Mouse (Mus musculus) adrenal gland, postnatal 14 days (tissue): ENCODE measurements around the gene Ube2l3. TPM values are rescaled to one million over a fixed set of nuclear protein-coding genes. Genes with fewer than 3 reads are reported as not detected.
A peak's percentile ranks its signal among the peaks of the same experiment; 100 is the strongest.
"Not testable (repeated sequence)": the region's sequence is repeated elsewhere in the genome, so short reads cannot be mapped to it uniquely, and the experiment has no call there.

ENCODE experiments used
- DNase-seq: peaks from one replicate; pipeline ENCODE4 v3.0.0; 2021; ENCODE audit warnings: mixed read lengths
- total RNA-seq: library from RNA; stranded (reverse); gene quantifications from 2 replicates; pipeline ENCODE4 v1.2.3, GENCODE M21; 2021

Gene Ube2l3
- total RNA-seq, 1 experiment from 2014 or later, result 190 TPM

- DNase-seq, result peak; percentile 29
These were observed 7.0 kb upstream of the Ube2l3 start for GRCm38 (mm10) chr16:17209404-17209960.

- DNase-seq, result peak; percentile 90
These were observed 6.2 kb upstream of the Ube2l3 start, which contains the start of gene Rimbp3 for GRCm38 (mm10) chr16:17208389-17209361. Rimbp3 (plus strand) TSS chr16:17208603.

- peak; percentile 45 for DNase-seq
These were observed 2.5 kb upstream of the Ube2l3 start for GRCm38 (mm10) chr16:17204990-17205389.

GRCm38 (mm10) chr16:17201977-17202376 is 472 bp downstream of the Ube2l3 start:
- no peak for DNase-seq

GRCm38 (mm10) chr16:17200953-17201707 is 1.3 kb downstream of the Ube2l3 start:
- DNase-seq, result peak; percentile 90

- DNase-seq, result no peak
These were observed 2.1 kb downstream of the Ube2l3 start for GRCm38 (mm10) chr16:17200121-17200952.

- no peak for DNase-seq
These were observed 8.6 kb downstream of the Ube2l3 start for GRCm38 (mm10) chr16:17193823-17194222.

GRCm38 (mm10) chr16:17185475-17185874 is 17.0 kb downstream of the Ube2l3 start:
- DNase-seq, result no peak

GRCm38 (mm10) chr16:17183003-17183402 is 19.4 kb downstream of the Ube2l3 start:
- no peak for DNase-seq

- DNase-seq, result no peak
These were observed 20.3 kb downstream of the Ube2l3 start for GRCm38 (mm10) chr16:17182136-17182535.

- DNase-seq, result peak; percentile 58
These were observed 21.1 kb downstream of the Ube2l3 start for GRCm38 (mm10) chr16:17181382-17181781.

- DNase-seq, result no peak
These were observed 22.7 kb downstream of the Ube2l3 start for GRCm38 (mm10) chr16:17179706-17180105.

GRCm38 (mm10) chr16:17177623-17178170 is 24.8 kb downstream of the Ube2l3 start:
- DNase-seq, result no peak

GRCm38 (mm10) chr16:17175765-17176164 is 26.7 kb downstream of the Ube2l3 start:
- DNase-seq, result peak; percentile 35

- DNase-seq, result no peak
These were observed 34.4 kb downstream of the Ube2l3 start for GRCm38 (mm10) chr16:17168049-17168448.

- DNase-seq, result no peak
These were observed 35.3 kb downstream of the Ube2l3 start for GRCm38 (mm10) chr16:17167179-17167578.

GRCm38 (mm10) chr16:17165478-17165877 is 37.0 kb downstream of the Ube2l3 start:
- not testable (repeated sequence) for DNase-seq

- peak; percentile 55 for DNase-seq
These were observed 48.1 kb downstream of the Ube2l3 start for GRCm38 (mm10) chr16:17154346-17154745.

- no peak for DNase-seq
These were observed 50.6 kb downstream of the Ube2l3 start for GRCm38 (mm10) chr16:17151874-17152273.

- DNase-seq, result no peak
These were observed 51.8 kb downstream of the Ube2l3 start for GRCm38 (mm10) chr16:17150520-17151258.

- peak; percentile 34 for DNase-seq
These were observed 54.4 kb downstream of the Ube2l3 start for GRCm38 (mm10) chr16:17148084-17148483.
